Mouse (Mus musculus) stomach, embryonic 16.5 days (tissue): ENCODE results near the gene D17Wsu92e. TPM values are rescaled to one million over a fixed set of nuclear protein-coding genes. Genes with fewer than 3 reads are reported as not detected.

Experiments
- ATAC-seq: fragments of 200-750 bp; cut with Nextera tagmentation; 2 replicates; pipeline ENCODE4 v1.8.0; 2017; ENCODE audit warnings: moderate number of reproducible peaks, moderate TSS enrichment; ENCODE audit not compliant: insufficient read depth, low FRiP score
- H3K27ac ChIP-seq: fragments of 300-500 bp; sonication (generic); 2 replicates; pipeline ENCODE4 v1.5.1; 2014; ENCODE audit warnings: low read length
- H3K27me3 ChIP-seq: fragments of 300-500 bp; sonication (generic); 2 replicates; pipeline ENCODE4 v1.6.1; 2014; ENCODE audit warnings: low read length, control low read depth, mixed read lengths; ENCODE audit not compliant: control insufficient read depth, insufficient read depth
- H3K36me3 ChIP-seq: fragments of 300-500 bp; sonication (generic); 2 replicates; pipeline ENCODE4 v1.6.1; 2014; ENCODE audit warnings: low read length; ENCODE audit not compliant: control insufficient read depth, insufficient read depth
- H3K4me1 ChIP-seq: fragments of 300-500 bp; sonication (generic); 2 replicates; pipeline ENCODE4 v1.6.1; 2014; ENCODE audit warnings: low read length, control low read depth, mixed read lengths; ENCODE audit not compliant: control insufficient read depth, insufficient read depth
- H3K4me2 ChIP-seq: fragments of 300-500 bp; sonication (generic); 2 replicates; pipeline ENCODE4 v1.6.1; 2014; ENCODE audit warnings: low read depth, low read length, mixed read lengths
- H3K4me3 ChIP-seq: fragments of 300-500 bp; sonication (generic); replicated peaks from 2 replicates; pipeline ENCODE4 v1.5.1; 2014; ENCODE audit warnings: mild to moderate bottlenecking, low read length
- H3K9ac ChIP-seq: fragments of 300-500 bp; sonication (generic); 2 replicates; pipeline ENCODE4 v1.6.1; 2014; ENCODE audit warnings: low read length
- H3K9me3 ChIP-seq: fragments of 300-500 bp; sonication (generic); replicated peaks from 2 replicates; pipeline ENCODE4 v1.6.1; 2016; ENCODE audit warnings: low read length, control low read depth; ENCODE audit not compliant: control insufficient read depth
- WGBS: fragments of 180-500 bp; shearing (Covaris S2); extraction: QIAGEN DNeasy Blood & Tissue Kit; methylation state at CpG from one replicate; pipeline ENCODE4 v1.1.7; 2014; 5-methylcytosine and 5-hydroxymethylcytosine counted together
- polyA plus RNA-seq: library from polyadenylated mRNA; unstranded; fragments of >200 nt; fragmentation: Nextera tagmentation; extraction: Ambion mirVana; gene quantifications from 2 replicates; pipeline ENCODE4 v1.2.1, GENCODE M21; 2015

The D17Wsu92e gene
- polyA plus RNA-seq, 1 experiment from 2014 or later: 21.2 TPM

DNA sequence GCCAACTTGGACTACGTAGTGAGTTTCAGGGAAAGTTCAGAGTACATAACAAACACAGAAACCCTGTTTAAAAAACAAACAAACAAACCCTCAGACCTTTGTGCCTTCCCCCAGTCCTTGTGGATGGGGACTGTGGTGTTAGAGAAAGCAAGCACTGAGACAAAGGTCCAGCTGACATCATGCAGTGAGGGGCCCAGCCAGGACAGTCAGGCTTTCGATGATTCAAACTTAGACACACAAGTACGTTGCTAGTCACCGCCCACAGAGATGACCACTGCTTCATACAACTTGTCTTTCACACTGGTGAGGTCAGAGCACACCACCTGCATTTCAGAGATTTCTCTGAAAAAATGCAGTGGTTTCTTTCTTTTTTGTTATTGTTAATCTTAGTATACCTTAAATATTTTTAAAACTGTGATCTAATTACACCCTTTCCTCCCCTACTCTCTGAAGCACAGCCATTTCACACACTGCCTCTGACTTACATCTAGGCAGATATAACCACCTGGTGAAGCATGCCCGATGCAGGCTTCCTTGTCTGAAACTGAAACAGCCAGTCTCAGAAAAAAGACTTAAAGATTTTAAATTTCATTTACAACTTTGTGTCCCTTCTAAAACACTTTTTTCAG is 39.3 kb downstream of the D17Wsu92e start:
- no peak overlapping the region for H3K27ac ChIP-seq
- H3K27me3 ChIP-seq: no peaks in the 10 kb centered on the region
- no peaks in the 10 kb centered on the region for H3K9me3 ChIP-seq
- H3K4me2 ChIP-seq: no peak overlapping the region
- H3K9ac ChIP-seq: no peak overlapping the region
- no peak overlapping the region for H3K4me3 ChIP-seq
- H3K4me1 ChIP-seq: peaks cover 4% of the 10 kb centered on the region; the same call in 1 of the 2 replicates
- no peaks in the 10 kb centered on the region for H3K36me3 ChIP-seq
- no peak for ATAC-seq
- 61% methylated on average over 5 of the region's 5 CpGs for WGBS

DNA sequence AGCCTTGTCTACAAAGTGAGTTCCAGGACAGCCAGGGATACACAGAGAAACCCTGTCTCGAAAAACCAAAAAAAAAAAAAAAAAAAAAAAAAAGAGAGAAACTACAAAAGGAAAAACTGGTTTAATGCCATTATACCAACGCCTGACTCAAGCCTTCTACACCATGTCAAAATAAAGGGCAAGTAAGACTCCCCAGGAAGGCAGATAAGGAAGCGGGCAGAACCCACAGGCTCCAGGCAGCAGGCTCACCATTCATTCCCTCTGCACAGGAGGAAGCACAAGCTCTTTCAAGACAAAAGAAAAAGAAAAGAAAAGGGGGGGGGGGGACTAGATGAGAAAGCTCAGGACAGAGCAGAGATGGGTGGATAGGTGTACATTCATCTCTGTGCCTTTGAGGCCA is 40.7 kb downstream of the D17Wsu92e start:
- Histone ChIP-seq H3K4me2 (no peak overlapping the region), H3K4me3 (no peak overlapping the region), H3K4me1 (peaks cover 4% of the 10 kb centered on the region; the same call in 1 of the 2 replicates), H3K27ac (no peak overlapping the region), H3K9ac (no peak overlapping the region), H3K36me3 (no peaks in the 10 kb centered on the region), H3K27me3 (no peaks in the 10 kb centered on the region), H3K9me3 (no peaks in the 10 kb centered on the region)
- 73% methylated on average over 3 of the region's 3 CpGs for WGBS
- ATAC-seq: no peak

DNA sequence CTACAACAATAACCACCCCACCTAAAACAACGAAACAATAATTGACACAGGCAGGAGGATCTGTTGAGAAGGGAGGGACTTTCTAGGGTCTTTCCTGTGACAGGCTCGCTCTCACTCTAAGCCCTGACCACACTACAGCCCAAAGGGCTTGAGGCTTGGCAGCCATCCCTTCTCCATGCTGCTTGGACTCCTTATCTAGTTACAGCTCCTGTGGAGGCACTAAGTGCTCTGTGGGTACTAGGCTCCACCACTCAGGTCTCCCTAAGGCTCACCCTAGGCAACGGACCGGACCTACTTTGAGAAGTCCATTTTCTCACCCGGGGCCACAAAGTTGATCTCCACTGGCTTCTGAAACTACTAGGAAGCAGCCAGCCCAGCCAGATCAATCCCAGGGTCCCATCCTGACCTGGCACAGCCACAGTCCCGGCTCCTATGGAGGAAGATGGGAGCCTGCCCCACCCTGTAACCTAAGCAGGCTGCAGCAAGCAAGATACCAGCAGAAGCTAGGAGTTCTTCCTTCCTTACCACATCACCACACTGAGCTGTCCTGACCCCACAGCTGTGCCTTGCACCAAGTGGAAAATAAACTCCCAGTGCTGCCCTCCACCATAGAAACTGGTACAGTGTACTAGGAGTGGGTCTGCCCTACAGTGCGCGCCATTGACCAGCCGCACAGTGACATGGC is 41.6 kb downstream of the D17Wsu92e start:
- 93% methylated on average over 9 of the region's 9 CpGs for WGBS
- no peak for ATAC-seq

DNA sequence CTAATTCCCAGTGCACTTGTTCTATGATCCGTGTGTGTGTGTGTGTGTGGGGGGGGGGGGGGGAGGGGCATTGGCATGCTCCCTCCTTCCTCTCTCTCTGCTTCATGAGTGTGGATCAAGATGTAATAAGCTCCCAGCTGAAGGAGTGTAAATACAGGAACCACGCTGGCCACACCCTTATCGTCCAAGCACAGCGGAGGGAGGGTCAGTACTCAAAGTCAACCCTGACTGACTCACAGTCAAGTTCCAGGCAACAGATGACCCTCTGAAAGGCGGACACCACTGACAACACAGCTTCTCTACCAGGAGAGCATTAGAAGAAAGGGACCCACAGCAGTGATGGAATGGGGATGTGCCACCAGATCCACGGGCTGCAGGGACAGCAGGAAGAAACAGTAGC is 42.6 kb downstream of the D17Wsu92e start:
- no peaks in the 10 kb centered on the region for H3K36me3 ChIP-seq
- peaks cover 4% of the 10 kb centered on the region; the same call in 1 of the 2 replicates for H3K4me1 ChIP-seq
- no peaks in the 10 kb centered on the region for H3K9me3 ChIP-seq
- H3K4me2 ChIP-seq: no peak overlapping the region
- H3K4me3 ChIP-seq: no peak overlapping the region
- no peaks in the 10 kb centered on the region for H3K27me3 ChIP-seq
- H3K27ac ChIP-seq: 0 out of 2 replicates have a peak overlapping the region, but pooled peaks have one; percentile 10
- H3K9ac ChIP-seq: no peak overlapping the region
- peak; percentile 66; the same call in 1 of the 2 replicates for ATAC-seq
- 58% methylated on average over 6 of the region's 6 CpGs for WGBS

More for the DNA sequence above, 41.6 kb downstream of the D17Wsu92e start:
- no peak overlapping the region for H3K4me3 ChIP-seq
- no peak overlapping the region for H3K9ac ChIP-seq
- no peak overlapping the region for H3K4me2 ChIP-seq
- H3K4me1 ChIP-seq: peaks cover 4% of the 10 kb centered on the region; the same call in 1 of the 2 replicates
- no peaks in the 10 kb centered on the region for H3K27me3 ChIP-seq
- H3K36me3 ChIP-seq: no peaks in the 10 kb centered on the region
- H3K27ac ChIP-seq: no peak overlapping the region
- no peaks in the 10 kb centered on the region for H3K9me3 ChIP-seq

DNA sequence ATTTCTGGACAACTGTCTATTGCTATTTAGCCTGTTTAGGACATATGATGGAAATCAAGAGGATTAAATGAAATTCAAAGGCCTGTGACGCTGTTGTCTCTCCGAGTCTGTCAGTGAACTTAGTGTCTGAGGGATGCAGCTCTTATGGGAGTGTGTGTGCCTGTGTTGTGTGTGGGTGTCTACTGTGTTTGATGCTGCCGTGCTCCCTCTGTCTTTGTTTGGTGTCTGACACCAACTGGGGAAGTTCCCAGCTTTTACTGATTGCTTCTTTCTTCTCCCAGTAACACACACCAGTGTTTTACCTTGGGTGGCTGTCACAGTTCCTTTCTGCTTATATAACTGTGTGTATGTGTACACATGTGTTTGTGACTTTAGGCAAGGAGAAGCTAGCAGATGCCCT is 46.2 kb downstream of the D17Wsu92e start:
- WGBS: 85% methylated on average over 3 of the region's 3 CpGs
- H3K9ac ChIP-seq: no peak overlapping the region

DNA sequence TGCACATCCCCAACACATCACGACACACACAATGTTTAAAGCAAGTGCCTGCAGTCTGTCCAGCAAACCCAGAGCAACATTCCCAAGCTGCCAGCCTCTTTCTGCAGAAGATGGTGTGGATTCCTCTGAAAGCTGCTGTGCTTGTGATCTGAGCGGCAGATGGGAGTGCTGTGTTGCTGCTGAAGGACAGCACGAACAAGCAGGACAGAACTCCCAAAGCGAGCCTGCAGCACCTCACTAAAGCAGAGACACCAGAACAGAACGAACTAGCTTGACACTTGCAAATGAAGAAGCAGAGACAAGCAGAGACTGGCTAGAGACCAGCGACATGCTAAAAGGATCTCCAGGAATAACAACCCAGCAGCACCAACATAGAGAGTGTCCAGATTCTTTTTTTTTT is 48.8 kb downstream of the D17Wsu92e start:
- no peak overlapping the region for H3K9ac ChIP-seq
- no peak overlapping the region for H3K27ac ChIP-seq
- no peaks in the 10 kb centered on the region for H3K4me1 ChIP-seq
- no peaks in the 10 kb centered on the region for H3K9me3 ChIP-seq
- no peak overlapping the region for H3K4me2 ChIP-seq
- ATAC-seq: no peak
- H3K4me3 ChIP-seq: no peak overlapping the region
- H3K27me3 ChIP-seq: no peaks in the 10 kb centered on the region
- no peaks in the 10 kb centered on the region; the same call in 1 of the 2 replicates for H3K36me3 ChIP-seq
- WGBS: 82% methylated on average over 6 of the region's 6 CpGs

More for the DNA sequence above, 46.2 kb downstream of the D17Wsu92e start:
- ATAC-seq: no peak
- no peak overlapping the region for H3K4me2 ChIP-seq
- H3K27ac ChIP-seq: no peak overlapping the region
- peaks cover 4% of the 10 kb centered on the region; the same call in 1 of the 2 replicates for H3K4me1 ChIP-seq
- H3K36me3 ChIP-seq: no peaks in the 10 kb centered on the region
- H3K9me3 ChIP-seq: no peaks in the 10 kb centered on the region
- no peak overlapping the region for H3K4me3 ChIP-seq
- H3K27me3 ChIP-seq: no peaks in the 10 kb centered on the region

DNA sequence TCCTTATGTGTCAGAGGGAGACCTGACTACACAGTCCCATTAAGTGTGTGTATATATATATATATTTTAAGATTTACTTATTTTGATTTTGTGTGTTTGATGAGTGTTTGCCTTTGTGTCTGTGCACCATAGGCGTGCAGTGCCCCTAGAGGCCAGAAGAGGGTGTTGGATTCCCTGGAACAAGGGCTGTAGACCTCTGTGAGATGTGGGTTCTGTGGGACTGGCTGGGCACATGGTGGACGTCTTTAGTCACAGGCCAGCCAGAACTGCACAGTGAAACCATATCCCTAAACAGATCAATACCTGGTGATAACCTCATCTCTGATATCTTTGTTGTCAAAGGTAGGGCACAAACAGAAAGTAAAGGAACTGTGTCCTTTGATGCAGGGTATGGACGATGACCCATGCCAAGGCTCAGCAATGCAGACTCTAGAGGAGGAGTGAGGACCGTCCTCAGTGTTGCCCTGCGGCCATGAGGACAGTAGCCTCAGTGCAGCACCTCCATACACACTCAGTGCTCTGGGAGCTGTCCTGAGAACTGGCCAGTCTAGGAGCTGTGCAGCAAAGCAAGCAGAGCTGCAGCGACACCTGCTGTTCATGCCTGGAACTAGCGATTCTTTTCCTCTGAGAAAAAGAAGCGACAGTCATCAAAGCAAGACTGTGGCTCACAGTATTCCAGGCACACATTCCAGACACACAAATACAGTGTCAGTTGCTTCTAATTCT is 51.5 kb downstream of the D17Wsu92e start:
- Histone ChIP-seq H3K27me3 (no peaks in the 10 kb centered on the region), H3K9me3 (peaks cover 5% of the 10 kb centered on the region), H3K4me3 (no peak overlapping the region), H3K4me1 (no peaks in the 10 kb centered on the region), H3K27ac (no peak overlapping the region), H3K36me3 (peaks cover 17% of the 10 kb centered on the region), H3K4me2 (no peak overlapping the region), H3K9ac (no peak overlapping the region)
- 60% methylated on average over 8 of the region's 8 CpGs for WGBS
- peak; percentile 50; the same call in 1 of the 2 replicates for ATAC-seq

DNA sequence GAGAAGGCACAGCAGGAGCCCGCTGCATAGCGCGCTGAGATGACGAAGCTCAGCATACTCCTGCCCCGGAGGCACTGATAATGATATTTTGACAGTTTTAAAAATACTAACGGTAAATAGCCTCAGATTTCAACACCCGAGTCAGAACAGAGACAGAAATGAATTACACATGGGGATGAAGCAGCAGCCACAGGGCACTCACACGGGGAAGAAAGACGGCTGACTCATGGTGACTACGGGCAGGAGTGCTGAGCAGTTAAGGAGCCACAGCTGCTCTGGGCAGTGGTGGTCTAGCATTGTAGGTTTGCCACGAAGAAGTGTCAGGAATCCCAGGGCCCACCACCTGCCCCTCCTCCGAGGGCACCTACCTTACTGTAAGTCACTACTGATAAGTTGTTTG is 52.9 kb downstream of the D17Wsu92e start:
- H3K36me3 ChIP-seq: peaks cover 17% of the 10 kb centered on the region
- WGBS: 80% methylated on average over 12 of the region's 12 CpGs
- no peak for ATAC-seq

DNA sequence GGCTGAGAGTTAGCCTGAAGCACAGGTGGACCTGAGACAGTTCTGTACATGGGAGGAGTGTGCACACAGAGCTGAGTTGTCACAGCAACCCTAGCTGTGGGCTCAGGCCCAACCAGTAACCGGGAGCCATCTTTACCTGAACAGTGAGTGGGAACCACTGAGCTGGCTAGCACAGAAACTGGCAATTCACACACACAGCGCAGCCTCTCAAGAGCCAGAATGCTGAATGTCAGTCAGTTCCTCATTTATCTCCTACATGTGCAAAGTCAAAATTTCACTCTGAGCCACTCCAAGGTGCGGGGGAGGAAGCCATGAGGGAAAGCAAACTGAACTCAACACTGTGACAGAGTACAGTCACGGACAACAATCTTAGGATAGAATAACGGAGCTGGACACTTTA is 53.3 kb downstream of the D17Wsu92e start:
- Histone ChIP-seq H3K9me3 (peaks cover 5% of the 10 kb centered on the region), H3K27ac (no peak overlapping the region), H3K27me3 (no peaks in the 10 kb centered on the region), H3K4me3 (no peak overlapping the region), H3K9ac (no peak overlapping the region), H3K4me1 (no peaks in the 10 kb centered on the region), H3K36me3 (peaks cover 17% of the 10 kb centered on the region), H3K4me2 (no peak overlapping the region)
- no peak for ATAC-seq
- 85% methylated on average over 5 of the region's 5 CpGs for WGBS

More for the DNA sequence above, 52.9 kb downstream of the D17Wsu92e start:
- peaks cover 5% of the 10 kb centered on the region for H3K9me3 ChIP-seq
- H3K27ac ChIP-seq: no peak overlapping the region
- H3K9ac ChIP-seq: no peak overlapping the region
- H3K4me3 ChIP-seq: no peak overlapping the region
- H3K4me2 ChIP-seq: no peak overlapping the region
- no peaks in the 10 kb centered on the region for H3K4me1 ChIP-seq
- H3K27me3 ChIP-seq: no peaks in the 10 kb centered on the region
